Mouse (Mus musculus): ENCODE results near the gene Rnf20. TPM values are rescaled to one million over a fixed set of nuclear protein-coding genes. Genes with fewer than 3 reads are reported as not detected.
A peak's percentile ranks its signal among the peaks of the same experiment; 100 is the strongest.

Rnf20 gene
- 48.0 and 49.9 TPM in 2 replicates for polyA plus RNA-seq (2015; fragmentation: Nextera tagmentation; extraction: Ambion mirVana)

DNA sequence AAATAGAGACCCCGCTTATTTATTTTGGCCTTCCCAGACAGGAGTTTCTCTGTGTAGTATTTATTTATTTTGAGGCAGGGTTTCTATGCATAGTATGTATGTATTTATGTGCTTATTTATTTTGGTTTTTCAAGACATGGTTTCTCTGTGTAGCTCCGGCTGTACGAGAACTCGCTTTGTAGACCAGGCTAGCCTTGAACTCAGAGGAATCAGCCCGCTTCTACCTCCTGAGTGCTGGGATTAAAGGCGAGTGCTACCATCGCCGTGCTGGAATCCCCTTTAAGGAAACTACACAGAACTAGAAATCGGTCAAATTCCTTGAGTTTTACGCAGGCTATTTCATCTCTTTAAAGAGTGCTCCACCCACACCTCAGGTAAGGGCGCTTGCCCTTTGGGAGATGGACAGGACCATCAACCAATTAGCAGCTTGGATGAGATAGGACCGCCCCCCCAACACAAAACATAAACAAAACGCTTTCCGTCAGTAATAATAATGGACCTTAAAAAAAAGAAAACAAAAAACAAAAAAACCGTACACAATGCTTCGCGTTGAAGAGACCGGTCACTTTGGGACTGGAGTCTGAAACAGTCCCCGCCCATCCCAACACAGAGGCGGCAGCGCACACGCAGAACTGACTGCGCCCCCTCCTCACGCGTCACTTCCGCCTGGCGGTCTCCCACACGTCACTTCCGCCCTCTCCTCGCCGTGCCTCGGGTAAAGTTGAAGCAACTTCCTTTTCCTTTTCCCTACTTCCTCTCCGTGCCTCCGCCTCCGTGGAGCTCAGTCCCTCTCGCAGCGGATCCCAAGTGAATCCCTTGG lies at the start of gene Rnf20:
TSS of gene Rnf20 (plus strand) at position 688 of the 820 bp plus-strand sequence.
- H3K27ac ChIP-seq: peak within 1 kb of the TSS; percentile 95
- H3K27me3 ChIP-seq: no peaks in the 10 kb centered on the region
- peak; percentile 95 for ATAC-seq (ENCODE audit: insufficient number of reproducible peaks, insufficient read depth, low FRiP score, low TSS enrichment, low read depth)
- H3K9me3 ChIP-seq: no peaks in the 10 kb centered on the region
- peaks cover 26% of the 10 kb centered on the region for H3K36me3 ChIP-seq
- peak within 1 kb of the TSS; percentile 78 for H3K4me2 ChIP-seq
- H3K9ac ChIP-seq: peak within 1 kb of the TSS; percentile 93
- WGBS: 4% methylated on average over 37 of the region's 37 CpGs
- peak within 1 kb of the TSS; percentile 86 for H3K4me3 ChIP-seq
- peaks cover 6% of the 10 kb centered on the region for H3K4me1 ChIP-seq

DNA sequence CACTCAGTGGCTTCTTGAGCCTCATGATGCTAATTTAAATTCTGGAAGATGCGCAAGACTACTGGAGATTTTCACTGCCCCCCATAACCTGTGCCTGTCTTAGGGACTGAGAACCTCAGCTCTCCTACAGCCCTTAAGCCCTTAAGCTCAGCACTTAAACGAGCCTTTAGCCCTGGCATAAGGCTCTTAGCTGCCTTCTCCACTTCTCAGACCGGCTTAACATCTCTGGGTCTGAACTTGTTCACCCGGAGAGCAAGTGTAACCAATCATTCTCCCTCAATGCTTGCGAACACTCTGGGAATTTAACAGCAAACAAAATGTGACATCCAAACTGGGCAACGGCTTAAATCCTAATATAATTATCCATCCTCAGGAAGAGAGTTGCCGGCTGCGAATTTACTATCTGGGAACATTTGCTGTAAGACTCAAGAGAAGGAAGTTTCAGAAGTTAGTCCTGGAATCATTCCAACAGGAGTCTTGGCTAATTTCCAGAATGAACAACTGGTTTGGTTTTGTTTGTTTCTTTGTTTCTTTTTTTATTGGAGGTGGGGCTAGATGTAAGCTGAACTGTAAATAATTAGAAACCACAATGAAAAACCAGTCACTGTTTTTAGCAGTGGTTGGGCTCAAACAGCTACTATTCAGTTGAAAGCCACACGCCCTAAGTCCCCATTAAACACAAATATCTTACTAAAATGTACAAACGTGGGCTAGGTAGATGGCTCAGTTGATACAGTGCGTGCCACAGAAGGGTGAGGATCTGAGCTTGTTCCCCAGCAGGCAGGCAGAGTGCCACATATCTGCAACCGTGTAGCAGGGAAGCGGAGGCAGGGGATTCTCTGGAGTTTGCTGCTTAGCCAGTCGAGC lies 47.6 kb upstream of the Rnf20 start:
- Histone ChIP-seq H3K4me2 (peak overlapping the region; percentile 9), H3K4me3 (no peak overlapping the region), H3K27me3 (no peaks in the 10 kb centered on the region), H3K27ac (peak overlapping the region; percentile 52), H3K36me3 (peaks cover 16% of the 10 kb centered on the region), H3K9ac (no peak overlapping the region), H3K9me3 (no peaks in the 10 kb centered on the region), H3K4me1 (peaks cover 30% of the 10 kb centered on the region)
- no peak; the same call in 1 of the 2 replicates for ATAC-seq (ENCODE audit: insufficient number of reproducible peaks, insufficient read depth, low FRiP score, low TSS enrichment, low read depth)
- 31% methylated on average over 14 of the region's 14 CpGs for WGBS

DNA sequence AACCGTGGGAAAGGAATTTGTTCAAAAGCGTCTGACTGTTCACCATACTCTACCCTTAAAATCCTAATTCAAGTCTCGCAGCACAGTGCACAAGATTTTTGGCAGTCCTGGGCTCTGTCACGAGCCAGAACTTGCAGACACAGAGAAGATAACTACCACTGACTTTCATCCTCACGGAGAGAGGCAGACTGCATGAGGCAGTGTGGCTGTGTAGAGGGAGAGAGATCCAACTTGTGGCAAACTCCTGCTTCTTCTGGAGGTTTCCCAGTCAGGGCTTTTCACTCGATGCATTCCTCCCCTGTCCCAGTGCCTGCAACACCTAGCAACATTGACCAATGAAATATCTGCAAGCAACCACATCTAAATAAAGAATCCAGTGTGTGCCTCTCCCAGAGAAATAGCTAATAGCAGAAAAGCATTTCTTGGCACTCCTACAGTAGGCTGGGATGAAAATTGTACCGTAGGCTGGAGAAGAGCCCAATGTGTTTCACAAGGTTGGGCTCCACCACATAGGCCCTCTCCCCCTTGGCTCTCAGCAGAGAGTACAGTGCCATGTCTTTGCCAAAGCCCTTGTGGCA lies 46.2 kb upstream of the Rnf20 start:
- Histone ChIP-seq H3K27ac (peak overlapping the region; percentile 62), H3K9ac (no peak overlapping the region), H3K27me3 (no peaks in the 10 kb centered on the region), H3K4me2 (no peak overlapping the region), H3K4me3 (no peak overlapping the region), H3K36me3 (peaks cover 16% of the 10 kb centered on the region), H3K9me3 (no peaks in the 10 kb centered on the region), H3K4me1 (peaks cover 30% of the 10 kb centered on the region)
- WGBS: 70% methylated on average over 7 of the region's 7 CpGs
- ATAC-seq (ENCODE audit: insufficient number of reproducible peaks, insufficient read depth, low FRiP score, low TSS enrichment, low read depth): 0 out of 2 replicates have a peak, but pooled peaks have one; percentile 34

DNA sequence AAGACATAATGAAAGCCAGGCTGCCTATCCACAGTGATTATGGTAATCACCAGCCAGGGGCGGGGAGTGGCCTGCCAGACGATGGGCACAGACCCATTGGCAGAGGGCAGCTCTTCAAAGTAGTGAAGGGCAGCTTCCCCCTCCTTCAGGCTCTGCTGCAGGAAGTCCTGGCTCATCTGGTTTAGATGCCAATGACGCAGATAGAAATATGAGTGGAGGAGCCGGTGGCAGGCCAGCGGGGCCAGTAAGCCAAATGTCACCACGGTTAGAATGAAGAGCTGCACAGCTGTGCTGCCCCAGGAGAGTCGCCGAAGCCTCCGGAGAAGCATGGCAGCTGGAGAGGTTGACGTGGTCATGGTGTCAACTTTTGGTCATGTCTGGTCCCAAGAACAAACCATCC lies 45.0 kb upstream of the Rnf20 start:
- 83% methylated on average over 10 of the region's 10 CpGs for WGBS

DNA sequence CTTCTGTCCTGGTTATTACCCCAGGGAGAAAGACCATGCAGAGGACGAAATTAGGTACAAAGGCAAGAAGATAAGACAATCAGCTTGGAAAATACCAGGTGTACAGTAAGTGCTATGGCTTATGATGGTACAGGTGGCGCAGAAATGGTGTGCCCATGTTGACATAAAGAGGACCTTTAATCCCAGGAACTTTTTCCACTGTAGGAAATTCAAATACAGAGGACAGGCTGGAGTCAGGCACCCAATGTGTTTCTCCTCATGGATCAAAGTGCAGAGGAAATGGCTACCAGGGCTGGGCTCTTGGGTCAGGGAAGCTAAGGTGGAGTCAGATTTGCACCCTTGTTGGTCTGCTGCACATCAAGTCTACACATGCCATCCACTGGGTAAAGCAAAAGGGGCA lies 41.7 kb upstream of the Rnf20 start:
- no peak overlapping the region for H3K27ac ChIP-seq
- no peaks in the 10 kb centered on the region for H3K27me3 ChIP-seq
- H3K9ac ChIP-seq: no peak overlapping the region
- H3K36me3 ChIP-seq: peaks cover 16% of the 10 kb centered on the region
- no peak for ATAC-seq (ENCODE audit: insufficient number of reproducible peaks, insufficient read depth, low FRiP score, low TSS enrichment, low read depth)
- WGBS: 82% methylated on average over 2 of the region's 2 CpGs
- peaks cover 12% of the 10 kb centered on the region for H3K4me1 ChIP-seq
- no peaks in the 10 kb centered on the region for H3K9me3 ChIP-seq
- H3K4me2 ChIP-seq: no peak overlapping the region
- no peak overlapping the region for H3K4me3 ChIP-seq

More for the DNA sequence above, 45.0 kb upstream of the Rnf20 start:
- no peaks in the 10 kb centered on the region for H3K27me3 ChIP-seq
- H3K9me3 ChIP-seq: no peaks in the 10 kb centered on the region
- H3K4me3 ChIP-seq: no peak overlapping the region
- H3K4me1 ChIP-seq: peaks cover 30% of the 10 kb centered on the region
- no peak overlapping the region for H3K9ac ChIP-seq
- H3K36me3 ChIP-seq: peaks cover 16% of the 10 kb centered on the region
- no peak overlapping the region for H3K27ac ChIP-seq
- no peak overlapping the region for H3K4me2 ChIP-seq
- no peak for ATAC-seq (ENCODE audit: insufficient number of reproducible peaks, insufficient read depth, low FRiP score, low TSS enrichment, low read depth)

DNA sequence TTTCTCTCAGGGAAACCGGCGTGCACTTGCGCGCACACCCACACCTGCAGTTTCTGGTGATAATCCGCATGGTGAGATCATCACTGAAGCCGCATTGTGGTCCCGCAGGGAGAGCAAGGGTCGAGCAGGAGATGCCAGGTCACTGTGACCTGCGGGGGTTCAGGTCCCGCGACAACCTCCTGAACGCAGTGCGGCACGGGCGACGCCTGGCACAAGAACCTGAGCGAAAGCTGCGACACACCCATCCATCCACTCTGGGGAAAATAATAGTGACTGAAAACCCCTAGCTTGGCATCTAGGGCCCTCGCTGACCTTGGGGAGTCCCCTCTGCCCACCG lies 35.0 kb upstream of the Rnf20 start:
- 1% methylated on average over 20 of the region's 20 CpGs for WGBS
- peaks cover 12% of the 10 kb centered on the region for H3K4me1 ChIP-seq
- peak overlapping the region; percentile 85 for H3K9ac ChIP-seq
- peak overlapping the region; percentile 89 for H3K4me2 ChIP-seq
- H3K4me3 ChIP-seq: peak overlapping the region; percentile 87
- H3K9me3 ChIP-seq: no peaks in the 10 kb centered on the region
- H3K36me3 ChIP-seq: no peaks in the 10 kb centered on the region
- H3K27me3 ChIP-seq: no peaks in the 10 kb centered on the region; the same call in 1 of the 2 replicates
- no peak for ATAC-seq (ENCODE audit: insufficient number of reproducible peaks, insufficient read depth, low FRiP score, low TSS enrichment, low read depth)
- H3K27ac ChIP-seq: peak overlapping the region; percentile 90; the same call in 1 of the 2 replicates

DNA sequence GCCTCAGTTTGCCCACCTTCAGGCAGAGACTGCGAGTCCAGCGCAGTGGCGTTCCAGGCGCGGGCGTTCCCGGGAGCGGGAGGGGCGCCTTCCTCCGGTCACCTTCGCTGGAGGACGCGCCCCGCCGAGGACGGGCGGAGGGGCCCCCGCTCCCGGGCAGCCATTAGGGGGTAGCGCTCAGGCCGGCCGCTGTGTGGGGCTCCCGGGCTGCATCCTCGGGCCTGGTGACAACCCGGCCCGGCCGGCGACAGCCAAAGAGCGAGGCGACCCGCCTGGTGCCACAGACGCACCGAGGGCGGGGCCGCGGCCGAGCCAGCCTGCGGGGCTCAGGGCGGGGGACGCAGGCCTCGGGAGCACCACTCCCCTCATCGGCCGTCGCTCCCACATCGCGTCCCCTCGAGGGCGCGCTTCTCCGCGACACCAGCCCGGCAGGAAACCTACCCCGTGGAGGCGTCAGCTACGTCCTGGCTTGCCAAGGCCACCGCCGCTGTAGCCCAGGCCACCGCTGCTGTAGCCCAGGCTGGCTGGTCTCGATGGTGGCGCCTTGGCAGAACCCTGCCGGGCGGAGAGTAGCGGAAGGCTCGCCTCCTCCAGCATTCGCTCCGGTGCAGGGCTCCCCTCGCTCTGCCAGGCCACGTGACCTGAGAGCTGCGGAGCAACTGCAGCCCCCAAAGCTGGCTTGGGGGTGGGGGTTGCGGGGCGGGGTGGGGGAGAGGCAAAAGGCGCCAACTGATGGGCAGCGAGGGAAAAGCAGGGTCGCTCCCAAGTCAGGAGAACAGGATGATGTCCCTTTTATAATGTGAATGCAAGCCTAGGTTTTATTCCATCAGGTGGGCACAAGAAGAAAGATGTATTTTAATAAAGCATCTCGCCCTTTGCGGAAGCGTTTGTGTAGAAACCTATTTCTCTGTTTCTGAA lies 34.4 kb upstream of the Rnf20 start, which contains the start of gene Tmem246:
TSS of gene Tmem246 (minus strand) at position 694 of the 918 bp plus-strand sequence.
- Histone ChIP-seq H3K9me3 (no peaks in the 10 kb centered on the region), H3K9ac (peak within 1 kb of the TSS; percentile 85), H3K27ac (peak within 1 kb of the TSS; percentile 90), H3K36me3 (no peaks in the 10 kb centered on the region), H3K4me3 (peak within 1 kb of the TSS; percentile 87), H3K27me3 (no peaks in the 10 kb centered on the region; the same call in 1 of the 2 replicates), H3K4me1 (peaks cover 12% of the 10 kb centered on the region), H3K4me2 (peak within 1 kb of the TSS; percentile 89)
- ATAC-seq (ENCODE audit: insufficient number of reproducible peaks, insufficient read depth, low FRiP score, low TSS enrichment, low read depth): peak; percentile 89
- WGBS: under 1% methylated on average over 77 of the region's 77 CpGs

DNA sequence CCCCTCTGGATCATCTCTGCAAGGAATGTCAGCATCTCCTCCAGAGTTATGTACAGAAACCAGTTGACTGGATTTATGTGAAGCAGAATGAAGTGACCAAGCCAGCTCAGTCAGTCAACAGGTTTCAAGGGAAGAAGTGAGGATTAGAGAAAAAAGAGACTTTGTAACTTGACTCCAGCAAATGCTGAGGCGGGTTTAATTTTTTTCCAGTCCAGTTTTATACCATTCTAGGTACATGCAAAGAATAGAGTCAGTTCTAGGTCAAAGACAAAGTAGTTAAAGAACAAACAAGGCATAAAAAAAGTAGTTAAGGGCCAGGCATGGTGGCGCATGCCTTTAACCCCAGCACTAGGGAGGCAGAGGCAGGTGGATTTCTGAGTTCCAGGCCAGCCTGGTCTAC lies 28.6 kb upstream of the Rnf20 start:
- no peak overlapping the region for H3K27ac ChIP-seq
- H3K4me3 ChIP-seq: no peak overlapping the region
- no peaks in the 10 kb centered on the region for H3K9me3 ChIP-seq
- no peak for ATAC-seq (ENCODE audit: insufficient number of reproducible peaks, insufficient read depth, low FRiP score, low TSS enrichment, low read depth)
- no peaks in the 10 kb centered on the region for H3K36me3 ChIP-seq
- H3K27me3 ChIP-seq: no peaks in the 10 kb centered on the region
- WGBS: 71% methylated on average over 2 of the region's 2 CpGs
- H3K9ac ChIP-seq: no peak overlapping the region
- no peak overlapping the region for H3K4me2 ChIP-seq
- H3K4me1 ChIP-seq: peaks cover 3% of the 10 kb centered on the region; the same call in 1 of the 2 replicates

DNA sequence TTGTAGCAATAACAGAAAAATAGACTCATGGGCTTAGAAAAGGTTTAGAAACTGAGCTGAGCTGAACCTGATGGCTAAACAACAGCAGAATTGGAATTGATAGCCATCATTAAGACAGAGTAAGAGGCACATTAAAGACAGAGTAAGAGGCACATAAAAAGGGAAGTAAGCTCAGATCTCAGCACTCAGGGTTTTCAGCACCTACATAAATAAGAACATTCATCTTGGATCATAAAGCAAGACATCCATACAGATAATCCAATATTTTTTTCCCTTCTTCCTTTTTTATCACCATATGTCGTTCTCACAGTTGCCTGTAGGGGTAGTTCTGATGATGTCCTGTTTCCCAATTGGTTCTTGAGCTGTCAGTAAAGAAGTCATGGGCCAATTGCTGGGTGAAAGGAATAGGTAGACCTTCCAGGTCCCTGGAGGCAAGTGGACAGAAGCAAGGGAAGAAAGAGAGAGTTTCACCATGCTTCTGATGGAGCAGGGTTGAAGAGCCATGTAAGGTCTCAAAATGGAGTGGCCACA lies 27.7 kb upstream of the Rnf20 start:
- no peak overlapping the region for H3K4me3 ChIP-seq
- no peaks in the 10 kb centered on the region for H3K36me3 ChIP-seq
- 64% methylated on average over 1 of the region's 1 CpGs for WGBS
- 0 out of 2 replicates have a peak, but pooled peaks cover 3% of the 10 kb centered on the region for H3K4me1 ChIP-seq
- no peak overlapping the region for H3K4me2 ChIP-seq
- H3K27ac ChIP-seq: no peak overlapping the region
- H3K9me3 ChIP-seq: no peaks in the 10 kb centered on the region
- H3K27me3 ChIP-seq: no peaks in the 10 kb centered on the region
- no peak overlapping the region for H3K9ac ChIP-seq
- ATAC-seq (ENCODE audit: insufficient number of reproducible peaks, insufficient read depth, low FRiP score, low TSS enrichment, low read depth): no peak

DNA sequence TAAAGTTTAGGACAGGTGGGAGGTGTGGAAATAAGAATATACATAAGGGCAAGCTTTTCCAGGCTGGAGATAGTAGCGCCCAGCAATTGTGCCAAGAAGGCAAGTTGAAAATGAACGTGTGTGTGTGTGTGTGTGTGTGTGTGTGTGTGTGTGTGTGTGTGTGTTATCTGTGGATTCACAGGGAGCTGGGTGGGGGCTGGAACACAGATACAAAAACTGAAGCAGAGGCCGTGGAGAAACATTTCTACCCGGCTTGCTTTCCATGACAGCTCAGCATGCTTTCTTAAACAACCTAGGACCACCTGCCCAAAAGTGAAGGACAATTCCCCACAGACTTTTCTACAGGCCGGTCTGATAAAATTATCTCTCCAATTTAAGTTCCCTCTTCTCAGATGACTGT lies 27.2 kb upstream of the Rnf20 start:
- no peak for ATAC-seq (ENCODE audit: insufficient number of reproducible peaks, insufficient read depth, low FRiP score, low TSS enrichment, low read depth)
- WGBS: 86% methylated on average over 5 of the region's 5 CpGs

More for the DNA sequence above, 27.2 kb upstream of the Rnf20 start:
- Histone ChIP-seq H3K27ac (no peak overlapping the region), H3K4me2 (no peak overlapping the region), H3K4me3 (no peak overlapping the region), H3K36me3 (no peaks in the 10 kb centered on the region), H3K9me3 (no peaks in the 10 kb centered on the region), H3K4me1 (0 out of 2 replicates have a peak, but pooled peaks cover under 1% of the 10 kb centered on the region), H3K27me3 (no peaks in the 10 kb centered on the region), H3K9ac (no peak overlapping the region)

All from embryonic facial prominence, embryonic 13.5 days (tissue).